Mouse (Mus musculus) stomach, adult 2 months (tissue): Measurements from ENCODE around the gene Gm17268. TPM values are rescaled to one million over a fixed set of nuclear protein-coding genes. Genes with fewer than 3 reads are reported as not detected.

Source experiments
- polyA plus RNA-seq: library from polyadenylated mRNA; depleted of rRNA; stranded (reverse); fragments of >200 nt; gene quantifications from 2 replicates; pipeline ENCODE4 v1.2.3, GENCODE M21; 2012; rRNA removed

Gene Gm17268
- not detected in 2 replicates for polyA plus RNA-seq

DNA sequence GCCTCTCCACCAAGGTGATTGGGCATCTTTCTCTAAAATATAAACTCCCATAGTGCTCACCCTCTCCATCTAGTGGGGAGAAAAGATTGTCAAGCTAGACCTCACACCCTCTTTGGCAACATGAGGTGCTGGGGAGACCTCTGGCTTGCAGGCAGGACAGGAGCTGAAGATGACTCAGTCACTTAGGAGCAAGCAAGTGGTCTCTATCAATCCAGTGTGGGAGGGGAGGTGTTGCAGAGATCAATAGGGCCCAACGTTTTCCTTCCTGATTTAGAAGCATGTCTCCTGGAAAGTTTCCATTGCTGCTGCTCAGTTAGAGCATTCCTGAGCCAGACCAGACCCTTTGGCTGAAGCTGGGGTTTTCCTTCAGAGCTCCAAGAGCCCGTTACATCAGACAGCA, at the start of gene Gm17268:
Gene Gm17268 (minus strand): TSS at position 28 of the 400 bp plus-strand sequence.

DNA sequence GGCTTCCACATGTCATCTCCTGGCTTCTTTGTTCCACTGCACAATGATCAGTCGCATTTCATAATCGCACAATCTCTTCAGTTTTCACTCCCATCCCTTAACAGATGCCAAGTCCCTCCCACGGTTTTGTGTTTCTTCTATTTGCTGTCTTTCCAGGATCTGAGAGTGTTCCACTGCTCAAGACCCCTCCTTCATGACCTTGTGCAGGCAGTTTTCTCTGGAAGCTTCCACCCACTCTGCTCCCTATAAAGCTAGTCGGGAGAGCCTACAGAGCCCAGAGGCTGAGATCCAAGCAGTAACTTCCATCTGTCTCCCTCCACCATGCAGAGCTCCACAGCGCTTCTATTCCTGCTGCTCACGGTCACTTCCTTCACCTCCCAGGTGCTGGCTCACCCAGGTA, 19.3 kb upstream of the Gm17268 start, which contains the start of gene Ccl11:
Gene Ccl11 (plus strand): TSS at position 178 of the 400 bp plus-strand sequence.

DNA sequence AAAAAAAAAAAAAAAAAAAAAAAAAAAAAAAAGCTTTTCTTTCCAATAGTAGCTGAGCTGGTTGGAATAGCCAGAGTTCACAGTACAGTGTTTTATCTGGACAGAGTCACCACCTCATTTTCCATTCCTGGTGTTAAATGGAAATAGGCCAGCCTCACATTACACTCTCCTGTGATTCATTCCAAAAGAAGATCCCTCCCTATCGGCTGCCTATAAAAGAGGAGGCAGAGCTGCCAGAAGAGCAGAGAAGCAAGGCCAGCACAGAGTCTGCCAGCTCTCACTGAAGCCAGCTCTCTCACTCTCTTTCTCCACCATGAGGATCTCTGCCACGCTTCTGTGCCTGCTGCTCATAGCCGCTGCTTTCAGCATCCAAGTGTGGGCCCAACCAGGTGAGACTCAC, 7.1 kb upstream of the Gm17268 start, which contains the start of gene Ccl7:
Gene Ccl7 (plus strand): TSS at position 242 of the 400 bp plus-strand sequence.

DNA sequence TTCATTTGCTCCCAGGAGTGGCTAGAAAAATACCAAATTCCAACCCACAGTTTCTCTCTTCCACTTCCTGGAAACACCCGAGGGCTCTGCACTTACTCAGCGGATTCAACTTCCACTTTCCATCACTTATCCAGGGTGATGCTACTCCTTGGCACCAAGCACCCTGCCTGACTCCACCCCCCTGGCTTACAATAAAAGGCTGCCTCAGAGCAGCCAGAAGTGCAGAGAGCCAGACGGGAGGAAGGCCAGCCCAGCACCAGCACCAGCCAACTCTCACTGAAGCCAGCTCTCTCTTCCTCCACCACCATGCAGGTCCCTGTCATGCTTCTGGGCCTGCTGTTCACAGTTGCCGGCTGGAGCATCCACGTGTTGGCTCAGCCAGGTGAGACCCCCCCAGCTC, 3.0 kb downstream of the Gm17268 start, which contains the start of gene Ccl2:
Gene Ccl2 (plus strand): TSS at position 216 of the 400 bp plus-strand sequence.

Other genes starting within 250 kb of the Gm17268 start
- gene 5530401A14Rik, start 177.9 kb downstream of the Gm17268 start, polyA plus RNA-seq, result not detected in 2 replicates
- gene Asic2, start 70.1 kb downstream of the Gm17268 start, polyA plus RNA-seq, result 0.31 and 0.86 TPM in 2 replicates
- gene Ccl2, start 3.0 kb downstream of the Gm17268 start, polyA plus RNA-seq, result 5.8 and 7.7 TPM in 2 replicates
- gene Ccl7, start 7.2 kb upstream of the Gm17268 start, polyA plus RNA-seq, result 0.79 and 1.1 TPM in 2 replicates
- 11.5 and 17.6 TPM in 2 replicates for gene Ccl11, start 19.3 kb upstream of the Gm17268 start, polyA plus RNA-seq
- gene Ccl12, start 63.3 kb upstream of the Gm17268 start, polyA plus RNA-seq, result 0.95 and 1.2 TPM in 2 replicates
- 2.2 and 7.2 TPM in 2 replicates for gene Ccl8, start 76.6 kb upstream of the Gm17268 start, polyA plus RNA-seq